In the genomic region with DNA sequence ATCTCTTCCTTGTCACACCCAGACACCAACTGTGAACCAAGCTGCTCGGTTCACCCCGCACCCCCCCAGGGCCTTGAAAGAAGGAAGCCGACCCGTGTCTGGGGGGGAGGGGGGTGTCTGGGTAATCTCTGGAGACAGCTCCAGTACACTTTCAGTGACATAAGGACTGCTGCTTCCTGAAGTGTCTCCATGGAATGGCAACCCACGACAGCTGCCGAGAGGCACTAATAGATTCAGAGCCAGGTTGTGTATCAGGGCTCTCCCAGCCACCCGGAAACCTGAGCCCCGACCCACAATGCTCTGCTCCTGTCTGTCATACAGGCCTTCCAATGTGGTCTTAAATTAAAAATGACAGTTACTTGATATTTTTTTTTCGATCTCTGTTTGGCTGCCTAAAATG, we compare ENCODE assay signal across 11 mouse cellular contexts. TPM values are rescaled to one million over a fixed set of nuclear protein-coding genes. Genes with fewer than 3 reads are reported as not detected.
A peak's percentile ranks its signal among the peaks of the same experiment; 100 is the strongest.
DNase-seq lines count a peak whose midpoint lies in the region; ATAC-seq and TF ChIP-seq lines count a peak whose summit lies in the region.
"Had no signal": no experiment of that assay in that cellular context is flagged by ENCODE, and none has a peak within 500 bp of the region (broad histone marks: within the 10 kb centered on the region; RNA-seq: fewer than 3 reads in every experiment).

No protein-coding gene starts in this region.

- H3K36me3 ChIP-seq in heart, embryonic 13.5 days: peaks cover 83% of the 10 kb centered on the region
- H3K36me3 ChIP-seq in E14TG2a.4 (ENCODE audit: insufficient read depth, low read length): peaks cover 97% of the 10 kb centered on the region
- H3K36me3 ChIP-seq in embryonic facial prominence, embryonic 11.5 days (replicated peaks; ENCODE audit: control insufficient read depth, insufficient read depth, low read depth, low read length): peaks cover 10% of the 10 kb centered on the region
- H3K36me3 ChIP-seq in intestine, embryonic 16.5 days (ENCODE audit: control insufficient read depth, insufficient read depth, low read length): peaks cover 21% of the 10 kb centered on the region; the same call in 1 of the 2 replicates

- no peak for DNase-seq in heart, postnatal 14 days
- DNase-seq in embryonic facial prominence, embryonic 11.5 days (ENCODE audit: low spot score): peak; percentile 74
- no peak for DNase-seq in T-cell, adult 2 months (ENCODE audit: low spot score)
- DNase-seq in thymus, postnatal 4 days: no peak
- DNase-seq: liver, postnatal 0 days; spleen, adult 18-20 months; thymus, adult 2 months had no signal

- H3K4me1 ChIP-seq in heart, embryonic 13.5 days: peaks cover 30% of the 10 kb centered on the region
- peaks cover 40% of the 10 kb centered on the region for H3K4me1 ChIP-seq in E14TG2a.4 (replicated peaks; ENCODE audit: low read depth, low read length)
- peaks cover 2% of the 10 kb centered on the region; the same call in 1 of the 2 replicates for H3K4me1 ChIP-seq in embryonic facial prominence, embryonic 11.5 days (ENCODE audit: control insufficient read depth, insufficient read depth, low read length)
- peaks cover 14% of the 10 kb centered on the region for H3K4me1 ChIP-seq in intestine, embryonic 16.5 days (ENCODE audit: control insufficient read depth, insufficient read depth, low read length)

- H3K9me3 ChIP-seq in heart, embryonic 13.5 days: no peaks in the 10 kb centered on the region
- H3K9me3 ChIP-seq in E14TG2a.4 (ENCODE audit: low read length): no peaks in the 10 kb centered on the region
- no peaks in the 10 kb centered on the region for H3K9me3 ChIP-seq in embryonic facial prominence, embryonic 11.5 days (replicated peaks; ENCODE audit: control insufficient read depth, low read length)
- H3K9me3 ChIP-seq in intestine, embryonic 16.5 days (ENCODE audit: control insufficient read depth, low read length): no peaks in the 10 kb centered on the region

- H3K9ac ChIP-seq in heart, embryonic 13.5 days: peak overlapping the region; percentile 62; the same call in 1 of the 2 replicates
- no peak overlapping the region for H3K9ac ChIP-seq in embryonic facial prominence, embryonic 11.5 days (replicated peaks; ENCODE audit: low read length)
- 0 out of 2 replicates have a peak overlapping the region, but pooled peaks have one; percentile 15 for H3K9ac ChIP-seq in intestine, embryonic 16.5 days (ENCODE audit: low read depth, low read length)
- H3K9ac ChIP-seq: liver, postnatal 0 days had no signal

- ATAC-seq in heart, embryonic 13.5 days (ENCODE audit: extremely low read depth, insufficient number of reproducible peaks, low FRiP score, low TSS enrichment): 0 out of 2 replicates have a peak, but pooled peaks have one; percentile 28
- peak; percentile 78 for ATAC-seq in embryonic facial prominence, embryonic 11.5 days (replicated peaks; ENCODE audit: insufficient number of reproducible peaks, low FRiP score, low TSS enrichment, low read depth)
- no peak for ATAC-seq in intestine, embryonic 16.5 days
- ATAC-seq: inflammation-experienced regulatory T-cells, adult 6 months; liver, postnatal 0 days had no signal

- no peaks in the 10 kb centered on the region for H3K27me3 ChIP-seq in heart, embryonic 13.5 days (replicated peaks)
- no peaks in the 10 kb centered on the region for H3K27me3 ChIP-seq in E14TG2a.4 (ENCODE audit: insufficient read depth, low read length)
- no peaks in the 10 kb centered on the region for H3K27me3 ChIP-seq in embryonic facial prominence, embryonic 11.5 days (ENCODE audit: control insufficient read depth, insufficient read depth, low read length)
- H3K27me3 ChIP-seq in intestine, embryonic 16.5 days (replicated peaks; ENCODE audit: control insufficient read depth, insufficient read depth, low read length): no peaks in the 10 kb centered on the region

- no peak overlapping the region for H3K4me3 ChIP-seq in heart, embryonic 13.5 days
- 0 out of 2 replicates have a peak overlapping the region, but pooled peaks have one; percentile 1 for H3K4me3 ChIP-seq in E14TG2a.4 (replicated peaks; ENCODE audit: low read length)
- no peak overlapping the region for H3K4me3 ChIP-seq in embryonic facial prominence, embryonic 11.5 days (ENCODE audit: low read depth, low read length)
- H3K4me3 ChIP-seq in intestine, embryonic 16.5 days (ENCODE audit: low read length): no peak overlapping the region

- WGBS in heart, embryonic 13.5 days: 19% methylated on average over 9 of the region's 9 CpGs
- WGBS in embryonic facial prominence, embryonic 11.5 days: 40% methylated on average over 9 of the region's 9 CpGs
- 41% methylated on average over 9 of the region's 9 CpGs for WGBS in intestine, embryonic 16.5 days

- intact Hi-C loops in heart, postnatal 14 days (cut with DNase I): no loop called here

- TF ChIP-seq CTCF in E14TG2a.4 (conservative IDR thresholded peaks at IDR 0.05; ENCODE audit: low read length): no peak

- peak overlapping the region; percentile 70 for H3K27ac ChIP-seq in heart, embryonic 13.5 days (replicated peaks)
- H3K27ac ChIP-seq in embryonic facial prominence, embryonic 11.5 days (replicated peaks; ENCODE audit: low read depth, low read length): no peak overlapping the region
- peak overlapping the region; percentile 52 for H3K27ac ChIP-seq in intestine, embryonic 16.5 days (ENCODE audit: low read length)

- H3K4me2 ChIP-seq in heart, embryonic 13.5 days: peak overlapping the region; percentile 43
- H3K4me2 ChIP-seq in embryonic facial prominence, embryonic 11.5 days (ENCODE audit: low read depth, low read length): no peak overlapping the region
- no peak overlapping the region for H3K4me2 ChIP-seq in intestine, embryonic 16.5 days (ENCODE audit: low read depth, low read length)

RNA-seq across cellular contexts. Expression of gene Gns, which starts 21.5 kb away (rescaled TPM):
- 29.9 and 30.4 TPM in 2 replicates for polyA plus RNA-seq in heart, embryonic 13.5 days (2015; fragmentation: Nextera tagmentation; extraction: Ambion mirVana)
- total RNA-seq in heart, postnatal 14 days (2021): 10 to 100 TPM; 64.2 to 74.3 TPM
- polyA plus RNA-seq in embryonic facial prominence, embryonic 11.5 days (2014; fragmentation: Nextera tagmentation; extraction: Ambion mirVana): 45.3 and 46.6 TPM in 2 replicates
- polyA plus RNA-seq in intestine, embryonic 16.5 days (2015; fragmentation: Nextera tagmentation; extraction: Ambion mirVana): 43.3 and 50.4 TPM in 2 replicates

RNA-seq across cellular contexts. Expression of gene Tbc1d30, which starts 35.3 kb away (rescaled TPM):
- polyA plus RNA-seq in heart, embryonic 13.5 days (2015; fragmentation: Nextera tagmentation; extraction: Ambion mirVana): 1.2 and 1.7 TPM in 2 replicates
- total RNA-seq in heart, postnatal 14 days (2021): 1 to 10 TPM; 1.8 to 2.2 TPM
- polyA plus RNA-seq in embryonic facial prominence, embryonic 11.5 days (2014; fragmentation: Nextera tagmentation; extraction: Ambion mirVana): 2.7 TPM in 2 replicates
- polyA plus RNA-seq in intestine, embryonic 16.5 days (2015; fragmentation: Nextera tagmentation; extraction: Ambion mirVana): 3.5 and 4.3 TPM in 2 replicates
